Mouse (Mus musculus): ENCODE results near the gene Slc9a5.

Gene Slc9a5

DNA sequence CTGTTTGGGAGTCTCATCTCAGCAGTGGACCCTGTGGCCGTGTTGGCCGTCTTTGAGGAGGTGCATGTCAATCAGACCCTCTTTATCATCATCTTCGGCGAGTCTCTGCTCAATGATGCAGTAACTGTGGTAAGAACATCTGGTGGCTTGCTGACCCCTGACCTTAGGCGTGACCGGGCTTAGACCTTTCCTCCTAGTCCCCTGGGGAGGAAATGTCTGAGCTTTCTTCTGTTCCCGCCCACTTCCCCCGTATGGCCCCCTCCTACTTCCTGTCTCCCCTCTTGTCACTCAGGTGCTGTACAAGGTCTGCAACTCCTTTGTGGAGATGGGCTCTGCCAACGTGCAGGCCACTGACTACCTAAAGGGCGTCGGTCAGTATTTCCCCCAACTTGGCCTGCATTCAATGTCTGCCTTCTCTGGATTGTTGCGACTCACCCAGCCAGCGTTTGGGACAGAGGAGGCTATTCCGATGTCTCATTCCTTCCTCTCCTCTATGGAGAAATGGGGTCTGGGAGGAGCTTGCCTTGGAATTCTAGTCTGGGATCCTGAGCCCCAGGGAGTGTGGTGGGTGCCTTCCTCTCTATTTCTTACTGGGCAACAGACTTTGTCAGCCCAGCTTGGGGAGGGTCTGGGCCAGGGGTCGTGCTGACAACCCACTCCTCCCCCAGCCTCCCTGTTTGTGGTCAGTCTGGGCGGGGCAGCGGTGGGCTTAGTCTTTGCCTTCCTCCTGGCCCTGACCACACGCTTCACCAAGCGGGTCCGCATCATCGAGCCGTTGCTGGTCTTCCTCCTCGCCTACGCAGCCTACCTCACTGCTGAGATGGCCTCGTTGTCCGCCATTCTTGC lies 6.8 kb downstream of the Slc9a5 start:
- no peak for DNase-seq (ENCODE audit: low spot score)

DNA sequence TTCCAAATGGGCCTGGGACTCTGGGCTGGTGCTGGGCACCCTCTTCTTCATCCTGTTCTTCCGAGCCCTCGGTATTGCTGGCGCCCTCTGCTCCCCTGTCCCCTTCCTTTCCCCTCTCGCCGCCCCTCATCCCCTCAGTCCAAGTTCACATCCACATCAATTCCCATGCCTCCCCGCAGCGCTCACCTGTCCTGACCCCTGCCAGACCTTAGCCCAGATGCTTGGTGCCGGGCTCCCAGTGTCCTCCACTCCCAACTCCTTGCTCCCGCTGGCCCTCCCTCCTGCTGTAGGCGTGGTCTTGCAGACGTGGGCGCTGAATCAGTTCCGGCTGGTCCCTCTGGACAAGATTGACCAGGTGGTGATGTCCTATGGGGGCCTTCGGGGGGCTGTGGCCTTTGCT lies 8.0 kb downstream of the Slc9a5 start:
- DNase-seq (ENCODE audit: low spot score) = no peak

DNA sequence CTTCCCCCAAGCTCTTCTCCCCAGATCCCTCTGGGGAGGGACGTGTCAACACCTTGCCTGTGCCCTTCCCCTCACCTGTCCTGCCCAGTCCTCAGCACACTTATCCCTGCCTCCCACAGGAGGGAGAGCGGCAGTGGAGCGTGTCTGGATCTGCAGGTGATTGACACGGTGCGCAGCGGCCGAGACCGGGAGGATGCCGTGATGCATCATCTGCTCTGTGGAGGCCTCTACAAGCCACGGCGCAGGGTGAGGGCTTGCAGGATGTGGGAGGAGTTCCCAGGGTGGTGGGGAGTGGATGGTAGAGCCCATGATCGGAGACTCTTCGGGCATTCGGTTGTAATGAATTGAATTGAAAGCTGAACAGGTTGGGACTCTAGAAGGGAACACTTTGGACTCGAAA lies 10.6 kb downstream of the Slc9a5 start:
- DNase-seq (ENCODE audit: low spot score) = no peak

DNA sequence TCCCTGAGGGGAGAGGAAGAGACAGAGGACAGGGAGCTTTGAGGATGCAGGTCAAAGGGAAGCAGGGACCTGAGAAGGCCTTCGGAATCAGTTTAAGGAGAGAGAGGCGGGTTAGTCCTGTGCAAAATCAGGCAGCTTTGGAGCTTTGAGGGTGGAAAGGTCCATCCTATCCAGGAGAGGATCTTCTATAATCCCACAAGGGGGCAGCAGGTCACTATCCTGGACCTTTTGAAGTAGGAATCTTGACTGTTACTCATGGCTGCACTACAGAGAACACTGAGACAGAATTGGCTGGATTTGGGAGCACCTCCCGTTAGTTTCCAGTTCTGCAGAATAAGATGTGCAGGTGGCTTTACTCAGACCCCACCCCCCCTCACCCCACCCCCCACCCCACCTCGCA lies 11.0 kb downstream of the Slc9a5 start:
- DNase-seq (ENCODE audit: low spot score) = no peak

DNA sequence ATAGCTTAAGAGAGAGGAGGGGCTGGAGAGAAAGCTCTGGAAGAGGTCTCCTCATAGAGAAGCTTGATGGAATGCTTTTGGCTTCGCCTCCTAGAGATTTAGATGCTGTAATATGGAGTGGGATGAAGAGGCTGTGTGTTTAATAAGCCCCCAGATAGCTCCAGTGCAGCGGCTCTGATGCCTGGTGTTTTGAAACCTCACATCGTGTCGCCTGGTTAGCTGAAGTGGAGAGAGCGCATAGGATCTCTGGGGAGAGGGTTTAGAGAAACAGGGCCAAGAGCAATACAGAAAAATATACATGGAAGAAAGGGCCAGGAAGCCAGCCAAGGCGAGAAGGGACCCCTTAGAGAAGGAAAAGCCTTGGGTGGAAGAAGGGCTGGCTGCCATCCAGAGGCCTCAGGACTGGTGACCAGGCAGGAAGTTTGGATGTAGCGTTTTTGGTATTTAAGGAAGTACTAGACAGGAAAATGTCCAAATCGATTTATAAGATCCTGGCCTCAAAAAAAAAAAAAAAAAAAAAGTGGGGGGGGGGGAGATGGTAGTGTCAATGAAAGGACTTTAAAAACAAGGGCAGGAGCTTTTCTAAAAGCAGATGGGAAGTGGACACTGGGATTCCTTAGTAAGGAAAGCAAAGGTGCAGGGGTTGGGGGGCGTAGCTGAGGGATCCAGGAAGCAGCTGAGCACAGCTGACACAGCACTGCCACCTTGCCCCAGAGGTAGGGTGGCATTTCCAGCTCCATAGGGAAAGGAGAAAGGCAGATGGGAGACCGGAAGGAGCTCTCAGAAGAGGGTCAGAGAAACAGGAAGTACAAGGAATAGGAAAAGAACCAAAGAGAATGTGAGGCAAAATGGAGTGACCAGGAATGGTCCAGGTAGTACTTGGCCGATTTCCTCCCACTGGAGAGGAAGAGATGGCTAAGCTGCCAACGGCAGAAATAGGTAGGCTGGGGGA lies 13.4 kb downstream of the Slc9a5 start:
- DNase-seq (ENCODE audit: low spot score) = no peak

DNA sequence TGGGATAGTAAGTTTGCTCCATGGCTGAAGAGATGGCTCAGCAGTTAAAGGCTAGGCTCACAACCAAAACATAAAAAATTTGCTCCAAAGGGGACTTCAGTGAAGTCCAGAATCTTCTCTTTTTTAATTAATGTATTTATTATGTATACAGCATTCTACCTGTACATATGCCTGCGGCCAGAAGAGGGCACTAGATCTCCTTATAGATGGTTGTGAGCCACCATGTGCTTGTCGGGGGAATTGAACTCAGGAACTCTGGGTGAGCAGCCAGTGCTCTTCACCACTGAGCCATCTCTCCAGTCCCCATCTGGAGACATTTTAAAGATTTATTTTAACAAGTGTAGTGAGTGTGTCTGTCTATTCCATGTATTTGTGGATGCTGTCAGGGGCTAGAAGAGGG lies 18.5 kb downstream of the Slc9a5 start:
- DNase-seq (ENCODE audit: low spot score) = no peak

DNA sequence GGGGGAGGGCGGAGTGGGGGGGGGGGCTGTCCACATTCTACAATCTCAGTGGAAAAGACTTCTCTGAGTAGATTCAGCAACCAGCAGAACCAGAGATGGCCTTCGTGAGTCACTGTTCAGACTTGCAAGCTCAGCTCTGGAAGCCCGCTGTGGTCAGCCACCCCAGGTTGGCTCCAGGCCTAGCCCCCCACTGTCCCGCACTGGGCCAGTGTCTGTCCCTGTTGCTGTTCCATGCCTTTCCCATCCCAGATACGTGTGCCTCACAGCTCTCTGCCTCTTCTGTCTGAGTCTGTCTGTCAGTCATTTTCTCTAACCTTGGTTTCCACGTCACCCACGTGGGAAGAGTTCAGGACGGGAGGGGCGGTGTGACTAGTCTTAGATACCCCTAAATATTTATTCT lies 23.8 kb downstream of the Slc9a5 start:
- DNase-seq (ENCODE audit: low spot score) = no peak

DNA sequence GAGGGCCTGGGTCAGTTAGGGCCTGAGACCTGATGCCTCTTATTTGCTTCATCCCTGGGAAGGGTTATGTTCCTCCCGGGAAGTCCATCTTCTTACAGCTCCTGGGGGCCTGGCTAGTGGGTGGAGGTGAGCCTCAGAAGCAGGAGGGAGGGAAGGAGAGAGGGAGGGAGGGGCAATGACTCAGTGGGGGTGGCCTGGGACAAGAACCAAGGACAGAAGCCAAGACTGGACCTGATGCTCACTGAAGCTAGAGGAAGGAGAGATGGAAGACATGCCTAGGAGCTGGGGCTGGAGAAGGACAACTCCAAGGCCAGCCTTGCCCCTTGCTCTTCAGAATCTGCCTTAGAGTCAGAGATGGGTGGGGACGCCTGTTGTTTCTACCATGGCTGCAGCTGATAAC lies 24.4 kb downstream of the Slc9a5 start, which contains the start of gene Plekhg4:
Gene Plekhg4 (plus strand): TSS at position 243 of the 400 bp plus-strand sequence.
- DNase-seq (ENCODE audit: low spot score) = no peak

DNA sequence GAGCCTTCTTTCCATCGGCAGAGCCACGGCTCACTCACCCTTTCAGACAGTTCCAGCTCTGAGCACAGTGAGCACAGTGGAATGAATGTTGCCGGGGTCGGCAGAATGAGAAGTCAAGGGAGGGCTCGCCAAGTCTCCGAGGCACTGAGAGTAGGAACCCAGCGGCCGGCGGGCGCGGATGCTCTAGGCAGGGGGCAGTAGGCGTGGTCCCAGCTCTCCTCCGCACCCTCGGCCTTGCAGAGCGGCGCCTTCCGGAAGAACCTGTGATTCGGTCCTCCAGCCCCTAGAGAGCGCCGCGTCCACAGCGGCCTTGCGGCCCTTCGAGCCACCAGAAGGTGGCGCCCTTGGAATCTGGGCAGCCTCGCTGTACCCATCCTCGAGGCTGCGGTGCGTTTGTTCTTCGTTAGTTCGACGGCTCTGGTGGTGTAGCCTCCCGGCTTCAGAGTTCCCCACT lies 25.9 kb downstream of the Slc9a5 start:
- DNase-seq (ENCODE audit: low spot score) = peak; percentile 25

DNA sequence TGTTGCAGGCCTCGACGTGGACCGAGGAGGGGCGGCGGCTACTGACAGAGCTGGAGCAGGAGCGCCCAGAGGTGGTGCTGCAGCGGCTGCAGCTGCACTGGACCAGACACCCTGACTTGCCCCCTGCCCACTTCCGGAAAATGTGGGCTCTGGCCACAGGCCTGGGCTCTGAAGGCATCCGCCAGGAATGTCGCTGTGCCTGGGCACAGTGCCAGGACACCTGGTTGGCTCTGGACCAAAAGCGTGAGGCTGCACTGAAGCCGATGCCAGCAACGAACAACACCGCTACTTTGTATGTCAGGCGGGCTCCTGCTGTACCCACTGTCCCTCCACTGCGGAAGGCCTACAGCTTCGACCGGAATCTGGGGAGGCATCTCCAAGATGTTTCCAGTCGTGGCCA lies 30.0 kb downstream of the Slc9a5 start:
- DNase-seq (ENCODE audit: low spot score) = no peak

DNA sequence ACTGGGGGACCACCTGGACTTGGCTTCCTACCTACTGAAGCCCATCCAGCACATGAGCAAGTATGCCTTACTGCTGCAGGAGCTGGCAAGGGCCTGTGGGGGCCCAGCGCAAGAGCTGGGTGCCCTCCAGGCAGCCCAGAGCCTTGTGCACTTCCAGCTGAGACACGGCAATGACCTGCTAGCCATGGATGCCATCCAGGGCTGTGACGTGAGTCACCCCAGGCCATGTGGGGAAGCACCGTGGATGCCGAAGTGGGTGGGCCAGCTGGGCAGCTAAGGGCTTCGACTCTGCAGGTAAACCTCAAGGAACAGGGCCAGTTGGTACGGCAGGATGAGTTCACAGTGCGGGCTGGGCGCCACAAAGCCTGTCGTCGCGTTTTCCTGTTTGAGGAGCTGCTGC lies 31.7 kb downstream of the Slc9a5 start:
- DNase-seq (ENCODE audit: low spot score) = no peak

DNA sequence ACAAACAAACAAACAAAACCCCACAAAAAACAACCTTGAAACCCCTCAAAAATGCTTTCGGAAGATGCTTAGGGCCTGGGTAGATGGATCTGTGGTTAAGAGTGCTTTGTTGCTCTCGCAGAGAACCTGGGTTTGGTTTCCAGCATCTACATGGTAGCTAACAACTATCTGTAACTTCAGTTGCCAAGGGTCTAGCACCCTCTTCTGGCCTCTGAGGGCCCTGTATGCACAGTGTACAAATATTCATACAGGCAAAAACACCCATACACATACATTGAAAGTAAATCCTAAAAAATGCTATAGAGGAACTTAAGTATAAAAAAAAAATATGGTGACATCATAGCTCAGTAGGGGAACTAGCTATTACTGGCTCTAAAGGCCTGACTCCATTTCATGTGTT lies 35.4 kb downstream of the Slc9a5 start:
- DNase-seq (ENCODE audit: low spot score) = no peak

DNA sequence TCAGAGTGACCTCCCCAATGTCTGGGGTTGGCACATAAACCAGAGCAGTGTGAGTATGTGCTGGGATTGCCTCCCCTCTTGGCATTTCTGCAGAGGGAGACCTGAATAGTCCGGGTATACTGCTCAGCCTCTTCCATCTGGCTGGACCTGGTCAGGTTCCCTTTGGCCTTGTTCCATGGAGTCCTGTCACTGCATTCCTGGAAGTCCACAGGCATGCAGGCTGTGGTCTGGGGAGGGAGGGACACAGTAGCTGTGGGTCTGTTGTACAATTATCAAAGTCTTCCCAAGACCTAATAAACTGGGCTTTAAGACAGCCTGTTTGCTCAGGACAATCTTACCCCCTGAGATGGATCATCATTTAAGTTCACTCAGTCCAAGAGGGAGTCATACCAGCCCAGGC lies 38.5 kb downstream of the Slc9a5 start:
- no peak for DNase-seq (ENCODE audit: low spot score)

DNA sequence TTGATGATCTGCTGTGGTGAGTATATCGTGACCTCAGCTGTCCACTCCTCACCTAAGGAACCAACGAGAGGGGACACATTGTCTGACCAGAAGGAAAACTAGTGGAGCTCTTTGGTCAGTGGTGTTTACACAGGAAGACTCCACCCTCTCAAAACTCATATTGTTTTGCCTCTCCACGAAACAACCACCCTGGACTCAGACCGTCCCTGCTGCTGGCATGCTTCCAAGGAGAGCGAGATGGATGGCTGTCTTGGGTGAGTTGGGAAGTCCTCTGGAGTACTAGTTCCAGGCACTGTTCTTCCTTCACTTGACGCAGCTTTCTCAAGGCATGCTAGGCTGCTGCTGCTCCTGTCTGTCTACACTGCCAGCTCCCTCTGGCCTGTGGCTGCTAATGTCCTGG lies 40.5 kb downstream of the Slc9a5 start:
- DNase-seq (ENCODE audit: low spot score) = no peak

DNA sequence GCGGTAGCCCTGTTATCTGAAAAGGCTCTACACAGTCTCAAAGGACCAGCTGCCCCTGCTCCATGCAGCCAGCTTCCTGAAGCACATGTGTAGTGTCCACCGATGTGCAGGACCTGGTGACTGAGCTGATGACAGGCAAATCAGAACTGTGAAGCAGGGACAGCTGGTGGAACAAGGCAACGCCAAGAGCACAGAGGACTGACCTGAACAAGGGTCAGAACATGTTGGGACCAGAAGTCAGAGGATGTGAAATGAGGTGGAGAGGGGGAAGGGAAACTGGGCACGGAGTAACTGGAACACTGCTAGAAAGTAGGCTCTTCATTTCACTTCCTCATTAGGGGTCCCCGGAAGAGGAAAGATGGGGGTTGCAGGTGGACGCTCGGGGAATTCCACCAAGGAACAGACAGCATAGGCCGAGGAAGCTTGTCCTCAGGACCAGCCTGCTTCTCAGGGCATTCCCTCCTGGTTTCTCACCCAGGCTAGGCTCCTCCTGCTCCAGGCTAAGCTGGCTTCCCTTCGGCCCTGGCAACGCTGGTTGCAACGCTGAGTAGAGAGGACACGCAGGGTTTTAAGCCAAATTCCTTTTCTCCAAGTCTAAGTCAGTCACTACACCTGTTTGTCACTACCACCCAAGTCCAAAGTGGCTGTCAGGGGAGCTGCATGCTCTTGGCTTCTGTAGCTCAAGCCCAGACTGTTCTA lies 44.6 kb downstream of the Slc9a5 start:
- no peak for DNase-seq (ENCODE audit: low spot score)

DNA sequence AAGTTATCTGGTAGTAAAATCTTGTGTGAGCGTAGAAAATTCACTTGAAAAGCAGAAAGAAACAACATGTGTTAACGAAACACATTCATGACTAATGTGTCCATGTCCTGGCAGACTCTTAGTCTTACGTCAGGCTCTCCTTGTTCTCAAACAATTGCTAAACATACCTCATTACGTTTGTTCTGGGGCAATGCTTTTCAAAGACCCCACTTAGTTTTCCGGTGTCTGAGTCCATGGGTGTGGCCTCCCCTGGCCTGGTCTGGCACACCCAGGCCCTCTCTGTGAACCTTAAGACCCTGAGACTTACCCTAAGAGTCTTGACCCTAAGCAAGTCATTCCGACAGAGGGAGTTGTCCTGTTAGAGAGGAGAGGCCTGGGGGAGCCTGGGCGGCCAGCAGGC lies 45.3 kb downstream of the Slc9a5 start:
- no peak for DNase-seq (ENCODE audit: low spot score)

DNA sequence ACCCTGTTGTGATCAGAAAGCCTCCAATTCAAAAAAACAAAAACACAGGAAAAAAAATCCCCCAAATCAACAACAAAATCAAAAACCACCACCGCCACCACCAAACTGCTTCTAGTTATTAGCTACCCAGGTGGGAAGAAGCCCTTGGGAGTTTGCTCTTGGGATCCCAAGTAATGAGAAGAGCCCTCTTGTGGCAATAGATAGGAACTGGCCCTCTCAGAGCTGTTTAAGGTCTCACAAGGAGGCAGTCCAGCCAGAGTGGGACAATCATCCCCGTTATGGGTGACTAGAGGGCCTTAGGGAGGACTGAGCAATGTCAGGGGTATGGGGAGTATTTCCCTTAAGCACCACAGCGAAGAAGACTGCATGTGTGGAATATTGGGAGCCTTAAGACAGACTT lies 49.1 kb downstream of the Slc9a5 start:
- no peak for DNase-seq (ENCODE audit: low spot score)

DNA sequence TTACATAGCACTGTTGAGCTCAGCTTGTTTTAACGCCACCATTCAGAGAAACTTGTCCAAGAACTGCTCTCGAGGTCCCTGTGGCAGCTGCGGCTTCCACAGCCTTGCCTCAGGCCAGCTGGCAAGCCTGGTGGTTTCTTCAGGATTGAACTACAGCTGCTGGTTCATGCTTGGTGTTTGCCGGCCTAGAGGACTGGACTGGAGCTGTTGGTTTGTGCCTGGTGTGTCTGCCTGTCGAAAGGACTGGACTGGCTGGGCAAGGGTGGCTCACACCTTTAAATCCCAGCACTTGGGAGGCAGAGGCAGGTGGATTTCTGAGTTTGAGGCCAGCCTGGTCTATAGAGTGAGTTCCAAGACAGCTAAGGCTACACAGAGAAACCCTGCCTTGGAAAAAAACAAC lies 51.4 kb downstream of the Slc9a5 start:
- DNase-seq (ENCODE audit: low spot score) = no peak

DNA sequence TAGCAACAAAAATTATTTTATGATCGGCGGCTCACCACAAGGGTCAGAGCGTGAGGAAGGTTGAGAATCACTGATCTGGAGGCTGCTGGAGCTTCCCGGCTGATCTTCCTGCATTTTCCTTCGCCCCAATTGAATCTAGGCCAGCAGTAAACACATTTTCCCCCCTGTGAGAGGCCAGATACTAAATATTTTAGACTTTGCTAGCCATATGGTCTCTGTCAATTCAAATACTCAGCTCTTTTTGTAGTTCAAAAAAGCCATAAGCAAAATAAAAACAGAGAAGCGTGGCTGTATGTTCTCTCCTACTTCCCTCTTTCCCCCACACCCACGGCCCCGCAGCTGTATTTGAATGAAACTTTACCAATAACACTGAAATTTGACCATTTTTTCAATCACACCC lies 54.8 kb downstream of the Slc9a5 start:
- no peak for DNase-seq (ENCODE audit: low spot score)

DNA sequence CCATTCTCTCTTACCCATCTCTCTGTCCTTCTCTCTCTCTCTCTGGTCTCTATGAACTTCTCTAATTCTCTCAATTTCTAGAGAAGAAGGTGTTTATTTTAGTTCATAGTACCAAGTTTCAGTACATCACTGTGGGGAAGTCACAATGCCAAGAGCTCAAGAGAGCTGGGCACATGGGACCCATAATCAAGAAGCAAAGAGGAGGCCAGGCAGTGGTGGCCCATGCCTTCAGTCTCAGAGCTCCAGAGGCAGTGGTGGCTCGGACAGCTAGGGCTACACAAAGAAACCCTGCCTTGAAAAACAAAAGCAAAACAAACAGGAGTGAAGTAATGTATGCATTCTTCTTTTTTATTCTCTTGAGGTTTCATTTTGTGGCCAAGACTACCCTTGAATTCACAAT lies 55.9 kb downstream of the Slc9a5 start:
- DNase-seq (ENCODE audit: low spot score) = no peak

DNA sequence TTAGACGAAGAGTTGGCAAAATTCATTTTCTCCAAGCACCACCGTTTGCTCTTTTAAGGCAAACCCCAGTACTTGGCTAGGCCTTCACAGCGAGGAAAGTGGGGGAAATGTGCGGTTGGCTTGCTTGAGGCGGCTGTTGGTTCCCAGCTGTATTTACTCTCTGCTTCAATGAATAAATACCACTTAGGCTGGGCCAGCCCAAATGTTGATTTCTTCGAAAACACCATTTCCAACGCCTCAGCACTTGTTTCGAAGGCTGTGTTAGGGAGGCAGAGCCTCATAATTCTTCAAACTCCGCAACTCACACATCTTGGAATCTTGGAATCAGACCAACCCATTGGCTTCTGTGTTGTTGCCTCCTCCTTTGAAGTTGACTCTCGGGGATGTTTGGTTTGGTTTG lies 57.8 kb downstream of the Slc9a5 start:
- DNase-seq (ENCODE audit: low spot score) = no peak

DNA sequence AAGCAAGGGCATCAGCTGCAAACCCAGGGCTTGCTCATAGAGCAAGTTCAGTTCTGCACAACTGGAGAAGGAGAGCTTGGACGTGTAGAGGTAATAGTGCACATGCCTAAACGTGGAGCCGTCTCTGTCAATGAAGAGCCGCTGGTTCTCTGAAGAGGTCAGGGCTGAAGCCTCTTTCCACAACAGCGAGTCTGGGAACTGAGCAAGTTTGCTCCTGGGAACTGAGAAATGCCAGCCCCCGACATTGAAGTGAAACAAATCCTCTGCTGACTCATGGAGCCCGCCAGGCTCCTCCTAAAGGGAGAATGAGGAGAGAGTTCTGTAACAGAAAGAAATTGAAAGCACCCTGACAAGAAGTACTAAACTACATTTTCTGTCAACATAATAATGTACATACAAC lies 59.7 kb downstream of the Slc9a5 start:
- DNase-seq (ENCODE audit: low spot score) = no peak

Measured in spleen, adult 12 weeks (tissue).